Mouse (Mus musculus) hindbrain, embryonic 12.5 days (tissue): Measurements from ENCODE around the gene Per1. TPM values are rescaled to one million over a fixed set of nuclear protein-coding genes. Genes with fewer than 3 reads are reported as not detected.

Source experiments
- ATAC-seq: fragments of 200-750 bp; cut with Nextera tagmentation; 2 replicates; pipeline ENCODE4 v1.8.0; 2017; ENCODE audit warnings: moderate TSS enrichment; ENCODE audit not compliant: low FRiP score
- H3K27ac ChIP-seq: fragments of 300-500 bp; sonication (generic); 2 replicates; pipeline ENCODE4 v1.5.1; 2016; ENCODE audit warnings: mild to moderate bottlenecking
- H3K27me3 ChIP-seq: fragments of 300-500 bp; sonication (generic); 2 replicates; pipeline ENCODE4 v1.6.1; 2016; ENCODE audit warnings: mild to moderate bottlenecking
- H3K36me3 ChIP-seq: fragments of 300-500 bp; sonication (generic); 2 replicates; pipeline ENCODE4 v1.6.1; 2016; ENCODE audit warnings: mild to moderate bottlenecking
- H3K4me1 ChIP-seq: fragments of 300-500 bp; sonication (generic); 2 replicates; pipeline ENCODE4 v1.6.1; 2016
- H3K4me2 ChIP-seq: fragments of 300-500 bp; sonication (generic); replicated peaks from 2 replicates; pipeline ENCODE4 v1.6.1; 2016; ENCODE audit warnings: mild to moderate bottlenecking
- H3K4me3 ChIP-seq: fragments of 300-500 bp; sonication (generic); 2 replicates; pipeline ENCODE4 v1.5.1; 2016; ENCODE audit warnings: mild to moderate bottlenecking
- H3K9ac ChIP-seq: fragments of 300-500 bp; sonication (generic); 2 replicates; pipeline ENCODE4 v1.6.1; 2016; ENCODE audit warnings: mild to moderate bottlenecking, moderate library complexity
- H3K9me3 ChIP-seq: fragments of 300-500 bp; sonication (generic); replicated peaks from 2 replicates; pipeline ENCODE4 v1.6.1; 2016; ENCODE audit warnings: mild to moderate bottlenecking
- WGBS: fragments of 180-500 bp; shearing (Covaris S2); methylation state at CpG from one replicate; pipeline ENCODE4 v1.1.7; 2016; 5-methylcytosine and 5-hydroxymethylcytosine counted together
- polyA plus RNA-seq: library from polyadenylated mRNA; unstranded; fragments of >200 nt; fragmentation: Nextera tagmentation; extraction: Ambion mirVana; gene quantifications from 2 replicates; pipeline ENCODE4 v1.2.1, GENCODE M21; 2016

Gene Per1
- polyA plus RNA-seq, 1 experiment from 2014 or later = 9.8 TPM

GRCm38 (mm10) chr11:69123693-69124497 is 28.9 kb downstream of the Per1 start:
- Histone ChIP-seq H3K4me2 (peak overlapping the region; percentile 97), H3K9me3 (no peaks in the 10 kb centered on the region), H3K4me3 (peak overlapping the region; percentile 81), H3K36me3 (no peaks in the 10 kb centered on the region), H3K27ac (peak overlapping the region; percentile 24), H3K9ac (peak overlapping the region; percentile 62), H3K27me3 (peaks cover 35% of the 10 kb centered on the region), H3K4me1 (peaks cover 35% of the 10 kb centered on the region)
- ATAC-seq = peak; percentile 39; the same call in 1 of the 2 replicates
- under 1% methylated on average over 31 of the region's 31 CpGs for WGBS

GRCm38 (mm10) chr11:69124498-69124847 is 29.5 kb downstream of the Per1 start:
- 0 out of 2 replicates have a peak, but pooled peaks have one; percentile 35 for ATAC-seq
- WGBS = under 1% methylated on average over 3 of the region's 3 CpGs
- H3K4me2 ChIP-seq = peak overlapping the region; percentile 97
- no peaks in the 10 kb centered on the region for H3K9me3 ChIP-seq
- peaks cover 30% of the 10 kb centered on the region for H3K27me3 ChIP-seq
- no peaks in the 10 kb centered on the region for H3K36me3 ChIP-seq
- H3K27ac ChIP-seq = no peak overlapping the region
- H3K4me3 ChIP-seq = peak overlapping the region; percentile 81; the same call in 1 of the 2 replicates
- H3K9ac ChIP-seq = no peak overlapping the region
- H3K4me1 ChIP-seq = peaks cover 33% of the 10 kb centered on the region

DNA sequence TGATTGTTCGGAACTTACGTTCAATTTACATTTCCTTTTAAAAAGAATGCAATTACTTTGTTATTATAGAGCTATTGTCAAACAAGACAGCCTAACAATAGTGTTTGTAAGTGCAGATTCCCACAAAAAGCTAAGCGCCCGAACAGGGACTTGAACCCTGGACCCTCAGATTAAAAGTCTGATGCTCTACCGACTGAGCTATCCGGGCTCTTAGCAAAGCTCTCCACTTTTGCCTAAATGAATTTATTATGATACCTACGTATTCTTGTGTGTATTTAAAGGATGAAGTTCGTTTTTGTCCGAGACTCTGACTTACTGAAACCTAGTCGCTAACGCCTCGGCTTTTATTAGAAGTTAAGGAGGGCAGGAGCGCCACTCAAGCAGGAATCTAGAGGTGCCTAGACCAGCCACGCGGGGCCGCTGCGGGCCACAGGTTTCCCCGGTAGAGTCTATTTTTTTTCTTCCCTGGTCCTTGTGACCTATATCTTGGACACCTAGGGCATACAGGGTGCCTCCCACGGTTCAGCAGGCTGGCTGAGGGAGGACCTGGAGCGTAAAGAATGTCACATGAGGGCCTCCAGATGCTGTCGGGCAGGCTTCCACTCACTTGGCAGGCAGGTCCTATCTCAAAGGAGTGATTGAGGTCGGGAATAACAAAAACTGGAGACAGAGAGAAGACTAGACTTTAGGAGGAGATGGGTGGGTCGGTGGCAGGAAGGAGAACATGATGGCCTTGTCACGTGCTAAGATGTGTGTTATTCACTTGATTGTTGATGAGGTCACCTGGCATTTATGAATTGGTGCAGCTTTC is 30.2 kb downstream of the Per1 start:
- 0 out of 2 replicates have a peak overlapping the region, but pooled peaks have one; percentile 31 for H3K27ac ChIP-seq
- peak; percentile 33 for ATAC-seq
- WGBS = under 1% methylated on average over 24 of the region's 24 CpGs
- peak overlapping the region; percentile 55 for H3K4me3 ChIP-seq
- H3K4me1 ChIP-seq = peaks cover 26% of the 10 kb centered on the region
- H3K27me3 ChIP-seq = peaks cover 27% of the 10 kb centered on the region
- no peaks in the 10 kb centered on the region for H3K36me3 ChIP-seq
- H3K4me2 ChIP-seq = peak overlapping the region; percentile 75
- peak overlapping the region; percentile 61 for H3K9ac ChIP-seq
- no peaks in the 10 kb centered on the region for H3K9me3 ChIP-seq

DNA sequence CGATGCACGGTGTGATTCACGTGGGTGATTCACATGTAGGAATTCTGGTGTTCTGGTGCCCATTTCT is 30.7 kb downstream of the Per1 start, which contains the start of gene Aloxe3:
TSS of gene Aloxe3 (plus strand) at position 45 of the 67 bp plus-strand sequence.
- WGBS = 11% methylated on average over 3 of the region's 3 CpGs
- peaks cover 22% of the 10 kb centered on the region for H3K27me3 ChIP-seq
- 0 out of 2 replicates have a peak within 1 kb of the TSS, but pooled peaks have one; percentile 31 for H3K27ac ChIP-seq

DNA sequence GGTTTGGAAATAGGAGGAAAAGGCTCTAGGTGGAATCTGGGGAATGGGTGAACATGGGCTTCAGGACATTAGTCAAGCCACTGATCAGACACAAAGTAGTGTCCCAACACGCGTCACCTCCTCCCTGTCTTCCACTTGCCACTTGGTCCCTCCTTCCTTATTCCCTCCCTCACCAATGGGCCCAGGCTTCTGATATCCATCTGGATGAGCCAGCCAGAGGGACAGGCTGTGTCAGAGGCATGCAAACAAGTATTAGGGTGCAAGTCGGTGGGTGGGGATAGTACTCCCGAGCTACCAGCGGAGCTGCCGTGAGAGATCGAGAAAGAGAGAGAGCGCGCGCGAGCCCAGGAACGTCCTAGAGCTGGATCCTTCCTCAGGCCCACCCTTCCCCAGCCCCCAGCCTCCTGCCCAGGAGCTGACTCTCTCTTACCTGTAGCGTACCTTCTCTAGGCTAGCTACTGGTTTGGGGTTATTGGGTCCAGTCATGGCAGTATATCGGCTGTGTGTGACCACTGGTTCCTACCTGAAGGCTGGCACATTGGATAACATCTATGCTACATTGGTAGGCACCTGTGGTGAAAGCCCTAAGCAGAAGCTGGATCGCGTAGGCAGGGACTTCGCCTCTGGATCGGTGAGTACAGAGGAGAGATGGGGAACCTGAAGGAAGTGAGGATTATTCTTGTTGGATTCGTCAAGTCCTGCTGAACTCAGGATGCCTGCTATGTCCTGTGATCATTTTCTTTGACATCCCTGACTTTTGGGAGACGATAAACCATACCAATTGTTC is 31.1 kb downstream of the Per1 start:
- peak overlapping the region; percentile 61 for H3K9ac ChIP-seq
- WGBS = 12% methylated on average over 20 of the region's 20 CpGs
- peak overlapping the region; percentile 75 for H3K4me2 ChIP-seq
- no peaks in the 10 kb centered on the region for H3K9me3 ChIP-seq
- peak overlapping the region; percentile 55 for H3K4me3 ChIP-seq
- ATAC-seq = no peak
- no peaks in the 10 kb centered on the region for H3K36me3 ChIP-seq
- peaks cover 18% of the 10 kb centered on the region for H3K4me1 ChIP-seq
- no peak overlapping the region for H3K27ac ChIP-seq
- peaks cover 18% of the 10 kb centered on the region for H3K27me3 ChIP-seq

More for the DNA sequence above, 30.7 kb downstream of the Per1 start, which contains the start of gene Aloxe3:
- Histone ChIP-seq H3K9me3 (no peaks in the 10 kb centered on the region), H3K9ac (peak within 1 kb of the TSS; percentile 61), H3K4me3 (peak within 1 kb of the TSS; percentile 55), H3K4me1 (peaks cover 22% of the 10 kb centered on the region), H3K4me2 (peak within 1 kb of the TSS; percentile 75), H3K36me3 (no peaks in the 10 kb centered on the region)
- ATAC-seq = no peak

- H3K27ac ChIP-seq = no peak overlapping the region
- H3K27me3 ChIP-seq = peaks cover 15% of the 10 kb centered on the region
- H3K4me3 ChIP-seq = no peak overlapping the region
- peaks cover 12% of the 10 kb centered on the region for H3K4me1 ChIP-seq
- no peak overlapping the region for H3K9ac ChIP-seq
- H3K9me3 ChIP-seq = no peaks in the 10 kb centered on the region
- no peaks in the 10 kb centered on the region for H3K36me3 ChIP-seq
- H3K4me2 ChIP-seq = peak overlapping the region; percentile 75
- 30% methylated on average over 2 of the region's 2 CpGs for WGBS
- no peak for ATAC-seq
Measured at GRCm38 (mm10) chr11:69126706-69127095, 31.7 kb downstream of the Per1 start.

- Histone ChIP-seq H3K9ac (no peak overlapping the region), H3K4me3 (no peak overlapping the region), H3K4me2 (no peak overlapping the region), H3K27ac (no peak overlapping the region), H3K9me3 (no peaks in the 10 kb centered on the region), H3K27me3 (peaks cover 27% of the 10 kb centered on the region), H3K36me3 (no peaks in the 10 kb centered on the region), H3K4me1 (peaks cover 10% of the 10 kb centered on the region)
- ATAC-seq = no peak
- 75% methylated on average over 8 of the region's 8 CpGs for whole genome bisulfite sequencing
Measured at GRCm38 (mm10) chr11:69128426-69129122, 33.6 kb downstream of the Per1 start.

- H3K27ac ChIP-seq = no peak overlapping the region
- peaks cover 13% of the 10 kb centered on the region; the same call in 1 of the 2 replicates for H3K4me1 ChIP-seq
- H3K36me3 ChIP-seq = no peaks in the 10 kb centered on the region
- no peak overlapping the region; the same call in 1 of the 2 replicates for H3K9ac ChIP-seq
- H3K9me3 ChIP-seq = no peaks in the 10 kb centered on the region
- H3K4me2 ChIP-seq = peak overlapping the region; percentile 67
- ATAC-seq = no peak
- peaks cover 26% of the 10 kb centered on the region for H3K27me3 ChIP-seq
- WGBS = 16% methylated on average over 5 of the region's 5 CpGs
- H3K4me3 ChIP-seq = peak overlapping the region; percentile 44
Measured at GRCm38 (mm10) chr11:69133566-69133922, 38.5 kb downstream of the Per1 start.

GRCm38 (mm10) chr11:69133923-69134621 is 39.1 kb downstream of the Per1 start:
- Histone ChIP-seq H3K9me3 (no peaks in the 10 kb centered on the region), H3K4me3 (peak overlapping the region; percentile 44), H3K36me3 (no peaks in the 10 kb centered on the region), H3K27ac (no peak overlapping the region), H3K27me3 (peaks cover 26% of the 10 kb centered on the region), H3K4me2 (peak overlapping the region; percentile 67), H3K4me1 (peaks cover 13% of the 10 kb centered on the region; the same call in 1 of the 2 replicates), H3K9ac (peak overlapping the region; percentile 49)
- 1% methylated on average over 34 of the region's 34 CpGs for WGBS
- ATAC-seq = peak; percentile 67

- peak overlapping the region; percentile 44 for H3K4me3 ChIP-seq
- H3K4me2 ChIP-seq = peak overlapping the region; percentile 67
- H3K27ac ChIP-seq = no peak overlapping the region
- peaks cover 13% of the 10 kb centered on the region; the same call in 1 of the 2 replicates for H3K4me1 ChIP-seq
- H3K27me3 ChIP-seq = peaks cover 26% of the 10 kb centered on the region
- 32% methylated on average over 8 of the region's 8 CpGs for WGBS
- H3K9ac ChIP-seq = peak overlapping the region; percentile 49; the same call in 1 of the 2 replicates
- no peaks in the 10 kb centered on the region for H3K36me3 ChIP-seq
- H3K9me3 ChIP-seq = no peaks in the 10 kb centered on the region
- ATAC-seq = peak; percentile 60; the same call in 1 of the 2 replicates
Measured at GRCm38 (mm10) chr11:69134622-69134968, 39.6 kb downstream of the Per1 start.

DNA sequence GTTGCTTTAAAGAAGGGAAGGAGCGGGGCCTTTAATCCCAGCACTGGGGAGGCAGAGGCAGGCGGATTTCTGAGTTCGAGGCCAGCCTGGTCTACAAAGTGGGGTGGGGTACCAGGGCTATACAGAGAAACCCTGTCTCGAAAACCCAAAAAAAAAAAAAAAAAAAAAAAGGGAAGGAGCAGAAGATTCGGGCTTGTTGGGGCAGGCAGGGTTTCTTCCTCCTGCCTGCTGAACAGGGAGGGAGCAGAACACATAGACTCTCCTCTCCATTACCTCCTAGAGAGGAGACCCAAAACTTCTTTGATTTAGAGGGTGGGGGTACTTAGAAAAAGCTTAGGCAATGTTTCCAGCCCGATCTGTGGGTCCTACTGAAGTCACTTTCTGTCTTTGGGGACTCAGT is 40.3 kb downstream of the Per1 start:
- no peak overlapping the region for H3K4me3 ChIP-seq
- peaks cover 29% of the 10 kb centered on the region for H3K27me3 ChIP-seq
- WGBS = 94% methylated on average over 6 of the region's 6 CpGs
- H3K9ac ChIP-seq = no peak overlapping the region
- H3K36me3 ChIP-seq = no peaks in the 10 kb centered on the region
- ATAC-seq = no peak
- H3K4me1 ChIP-seq = peaks cover 13% of the 10 kb centered on the region; the same call in 1 of the 2 replicates
- H3K27ac ChIP-seq = no peak overlapping the region
- no peak overlapping the region for H3K4me2 ChIP-seq
- no peaks in the 10 kb centered on the region for H3K9me3 ChIP-seq
